Mouse (Mus musculus): Measurements from ENCODE around the gene Figla.

DNA sequence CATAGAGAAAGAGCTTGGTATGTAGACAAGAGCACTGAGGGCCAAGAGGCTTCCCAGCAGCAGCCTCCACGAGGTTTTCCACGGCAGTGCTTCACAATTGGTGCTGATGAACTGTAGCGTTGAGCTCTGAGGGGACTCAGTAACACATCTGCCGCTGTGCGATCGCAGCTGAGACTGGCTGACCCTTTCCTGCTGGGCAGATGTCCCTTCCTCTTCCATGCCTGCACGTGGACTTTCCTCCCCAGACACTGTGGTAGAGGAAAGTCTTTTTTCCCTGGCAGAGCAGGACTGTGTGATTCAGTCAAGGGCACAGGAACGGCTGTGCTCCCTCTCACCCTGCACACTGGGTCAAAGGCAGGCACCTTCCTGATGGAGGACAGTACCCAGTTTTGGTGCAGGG, 31.6 kb upstream of the Figla start:
- TF ChIP-seq CTCF (IDR thresholded peaks at IDR 0.05; ENCODE audit: low read depth, low read length) (no peak), POLR2A (IDR thresholded peaks at IDR 0.05; ENCODE audit: borderline replicate concordance, low read depth, low read length) (no peak)
